Mouse (Mus musculus) stomach, embryonic 16.5 days (tissue): ENCODE data around the gene Zfp341. TPM values are rescaled to one million over a fixed set of nuclear protein-coding genes. Genes with fewer than 3 reads are reported as not detected.
A peak's percentile ranks its signal among the peaks of the same experiment; 100 is the strongest.

Experiments
- ATAC-seq: fragments of 200-750 bp; cut with Nextera tagmentation; 2 replicates; pipeline ENCODE4 v1.8.0; 2017; ENCODE audit warnings: moderate number of reproducible peaks, moderate TSS enrichment; ENCODE audit not compliant: insufficient read depth, low FRiP score
- H3K27ac ChIP-seq: fragments of 300-500 bp; sonication (generic); 2 replicates; pipeline ENCODE4 v1.5.1; 2014; ENCODE audit warnings: low read length
- H3K27me3 ChIP-seq: fragments of 300-500 bp; sonication (generic); 2 replicates; pipeline ENCODE4 v1.6.1; 2014; ENCODE audit warnings: low read length, control low read depth, mixed read lengths; ENCODE audit not compliant: control insufficient read depth, insufficient read depth
- H3K36me3 ChIP-seq: fragments of 300-500 bp; sonication (generic); 2 replicates; pipeline ENCODE4 v1.6.1; 2014; ENCODE audit warnings: low read length; ENCODE audit not compliant: control insufficient read depth, insufficient read depth
- H3K4me1 ChIP-seq: fragments of 300-500 bp; sonication (generic); 2 replicates; pipeline ENCODE4 v1.6.1; 2014; ENCODE audit warnings: low read length, control low read depth, mixed read lengths; ENCODE audit not compliant: control insufficient read depth, insufficient read depth
- H3K4me2 ChIP-seq: fragments of 300-500 bp; sonication (generic); 2 replicates; pipeline ENCODE4 v1.6.1; 2014; ENCODE audit warnings: low read depth, low read length, mixed read lengths
- H3K4me3 ChIP-seq: fragments of 300-500 bp; sonication (generic); replicated peaks from 2 replicates; pipeline ENCODE4 v1.5.1; 2014; ENCODE audit warnings: mild to moderate bottlenecking, low read length
- H3K9ac ChIP-seq: fragments of 300-500 bp; sonication (generic); 2 replicates; pipeline ENCODE4 v1.6.1; 2014; ENCODE audit warnings: low read length
- H3K9me3 ChIP-seq: fragments of 300-500 bp; sonication (generic); replicated peaks from 2 replicates; pipeline ENCODE4 v1.6.1; 2016; ENCODE audit warnings: low read length, control low read depth; ENCODE audit not compliant: control insufficient read depth
- WGBS: fragments of 180-500 bp; shearing (Covaris S2); extraction: QIAGEN DNeasy Blood & Tissue Kit; methylation state at CpG from one replicate; pipeline ENCODE4 v1.1.7; 2014; 5-methylcytosine and 5-hydroxymethylcytosine counted together
- polyA plus RNA-seq: library from polyadenylated mRNA; unstranded; fragments of >200 nt; fragmentation: Nextera tagmentation; extraction: Ambion mirVana; gene quantifications from 2 replicates; pipeline ENCODE4 v1.2.1, GENCODE M21; 2015

Gene Zfp341
- polyA plus RNA-seq, 1 experiment from 2014 or later = 0.59 TPM

DNA sequence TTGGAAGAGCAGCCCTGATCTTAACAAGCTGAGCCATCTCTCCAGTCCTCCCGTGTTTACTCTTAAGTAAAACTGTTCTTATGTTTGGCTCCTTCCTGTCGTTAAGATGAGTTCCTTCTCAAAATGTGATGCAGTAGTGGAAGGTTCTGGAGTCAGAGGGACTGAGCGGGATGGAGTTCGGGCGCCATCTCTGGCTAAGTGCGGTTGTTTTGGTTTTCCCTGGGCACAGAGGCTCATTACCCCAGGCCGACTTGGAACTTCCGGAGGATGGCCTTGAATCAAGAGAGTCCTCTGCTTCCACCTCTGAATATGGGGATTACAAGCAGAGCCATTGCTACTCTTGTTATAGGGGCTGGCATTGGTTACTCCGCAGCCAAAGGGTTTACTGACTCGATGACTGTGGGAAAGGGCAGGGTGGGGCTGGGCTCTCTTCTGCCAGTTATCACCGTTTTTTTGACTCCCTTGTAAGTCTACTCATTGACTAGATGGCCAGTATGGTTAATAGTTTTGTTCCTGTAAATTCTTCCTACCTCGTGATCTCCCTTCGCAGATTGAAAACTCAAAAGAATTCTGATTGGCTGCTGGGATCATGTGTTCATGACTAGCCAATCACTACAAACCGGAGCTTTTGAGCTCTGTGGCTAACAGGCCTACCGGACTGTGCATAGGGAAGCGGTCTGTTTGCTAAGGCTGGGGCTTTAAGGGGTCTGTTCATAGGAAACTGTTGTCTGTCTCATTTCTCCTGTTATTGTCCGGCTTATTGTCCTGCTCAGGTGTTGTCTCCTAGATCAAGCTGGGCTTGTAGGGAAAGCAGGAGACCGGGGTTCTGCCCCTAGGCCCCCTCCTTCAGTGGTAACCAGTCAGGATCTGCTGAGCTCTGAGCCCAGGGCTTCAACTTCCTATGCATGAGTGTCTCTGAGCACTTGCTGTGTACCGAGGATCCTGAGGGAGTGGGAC is 63.8 kb downstream of the Zfp341 start:
- Histone ChIP-seq H3K4me1 (peaks cover 20% of the 10 kb centered on the region), H3K4me3 (peak overlapping the region; percentile 8; the same call in 1 of the 2 replicates), H3K27me3 (no peaks in the 10 kb centered on the region), H3K9me3 (no peaks in the 10 kb centered on the region), H3K27ac (peak overlapping the region; percentile 95), H3K9ac (peak overlapping the region; percentile 41), H3K4me2 (peak overlapping the region; percentile 38), H3K36me3 (no peaks in the 10 kb centered on the region)
- 56% methylated on average over 19 of the region's 19 CpGs for WGBS
- ATAC-seq = peak; percentile 30; the same call in 1 of the 2 replicates

DNA sequence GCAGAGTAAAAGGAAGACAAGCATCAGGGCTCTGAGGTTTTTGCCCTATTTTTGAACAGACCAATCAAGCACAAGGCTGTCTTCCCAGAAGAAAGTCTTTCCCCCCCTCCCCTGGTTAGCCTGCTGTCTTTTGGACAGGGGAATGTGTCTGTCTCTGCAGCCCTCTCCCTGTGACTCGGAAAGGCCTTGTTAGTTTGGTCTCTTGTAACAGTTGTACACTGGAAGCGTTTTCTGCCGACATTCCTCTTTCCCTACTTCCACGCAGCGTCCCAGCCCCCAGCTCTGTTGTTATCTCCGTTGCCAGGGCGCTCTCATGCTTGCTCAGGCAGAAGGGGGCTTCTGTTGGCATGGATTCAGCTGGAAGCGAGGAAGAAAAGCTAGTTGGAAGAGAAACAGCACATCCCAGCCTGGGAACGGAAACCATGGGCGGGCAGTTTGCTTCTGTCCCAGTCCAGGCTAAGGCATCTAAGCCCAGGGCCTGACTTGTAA is 64.6 kb downstream of the Zfp341 start:
- H3K9ac ChIP-seq = peak overlapping the region; percentile 41
- 10% methylated on average over 10 of the region's 10 CpGs for WGBS
- H3K36me3 ChIP-seq = no peaks in the 10 kb centered on the region
- H3K4me1 ChIP-seq = peaks cover 23% of the 10 kb centered on the region
- no peaks in the 10 kb centered on the region for H3K9me3 ChIP-seq
- ATAC-seq = peak; percentile 86
- no peak overlapping the region; the same call in 1 of the 2 replicates for H3K4me3 ChIP-seq
- H3K27me3 ChIP-seq = no peaks in the 10 kb centered on the region
- peak overlapping the region; percentile 95 for H3K27ac ChIP-seq
- peak overlapping the region; percentile 38 for H3K4me2 ChIP-seq

DNA sequence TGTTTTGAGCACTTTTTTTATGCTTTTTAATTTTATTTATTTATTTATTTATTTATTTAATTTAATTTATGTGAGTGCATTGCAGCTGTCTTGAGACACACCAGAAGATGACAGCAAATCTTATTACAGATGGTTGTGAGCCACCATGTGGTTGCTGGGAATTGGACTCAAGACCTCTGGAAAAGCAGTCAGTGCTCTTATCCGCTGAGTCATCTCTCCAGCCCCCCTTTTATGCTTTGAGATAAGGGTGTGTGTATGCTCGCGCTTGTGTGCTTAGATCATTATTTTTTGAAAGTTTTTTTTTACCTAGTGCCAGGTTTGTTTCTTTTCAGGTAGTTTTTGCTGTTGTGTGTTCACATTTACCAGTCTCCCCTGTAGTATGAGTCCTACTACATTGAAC is 65.9 kb downstream of the Zfp341 start:
- no peak for ATAC-seq
- WGBS = 60% methylated on average over 3 of the region's 3 CpGs
- Histone ChIP-seq H3K27me3 (no peaks in the 10 kb centered on the region), H3K4me3 (no peak overlapping the region), H3K9ac (no peak overlapping the region), H3K27ac (no peak overlapping the region), H3K36me3 (no peaks in the 10 kb centered on the region), H3K4me1 (peaks cover 25% of the 10 kb centered on the region), H3K4me2 (no peak overlapping the region), H3K9me3 (no peaks in the 10 kb centered on the region)

DNA sequence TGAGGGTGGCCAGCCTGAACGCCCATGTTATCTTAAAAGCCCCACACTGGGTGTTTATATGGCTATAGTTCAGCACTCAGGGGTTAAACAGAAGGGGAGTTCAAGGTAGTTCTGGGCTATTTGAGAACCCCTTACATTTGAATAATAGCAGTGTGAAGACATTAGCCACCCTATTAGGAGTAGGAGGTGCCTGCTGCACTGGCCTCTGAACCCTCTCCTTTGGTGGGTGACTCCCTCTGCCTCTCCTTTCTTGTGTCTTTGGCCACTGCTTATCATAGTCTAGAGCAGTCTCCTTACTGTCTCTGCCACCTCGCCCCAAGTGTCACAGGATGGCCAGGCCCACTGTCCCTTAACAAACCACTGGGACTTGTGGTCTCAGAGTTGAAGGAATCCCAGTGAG is 67.2 kb downstream of the Zfp341 start:
- peaks cover 33% of the 10 kb centered on the region for H3K4me1 ChIP-seq
- H3K4me3 ChIP-seq = no peak overlapping the region
- no peaks in the 10 kb centered on the region for H3K27me3 ChIP-seq
- H3K36me3 ChIP-seq = no peaks in the 10 kb centered on the region
- H3K4me2 ChIP-seq = no peak overlapping the region
- no peaks in the 10 kb centered on the region for H3K9me3 ChIP-seq
- WGBS = 62% methylated on average over 2 of the region's 2 CpGs
- ATAC-seq = no peak
- no peak overlapping the region; the same call in 1 of the 2 replicates for H3K27ac ChIP-seq
- H3K9ac ChIP-seq = no peak overlapping the region

DNA sequence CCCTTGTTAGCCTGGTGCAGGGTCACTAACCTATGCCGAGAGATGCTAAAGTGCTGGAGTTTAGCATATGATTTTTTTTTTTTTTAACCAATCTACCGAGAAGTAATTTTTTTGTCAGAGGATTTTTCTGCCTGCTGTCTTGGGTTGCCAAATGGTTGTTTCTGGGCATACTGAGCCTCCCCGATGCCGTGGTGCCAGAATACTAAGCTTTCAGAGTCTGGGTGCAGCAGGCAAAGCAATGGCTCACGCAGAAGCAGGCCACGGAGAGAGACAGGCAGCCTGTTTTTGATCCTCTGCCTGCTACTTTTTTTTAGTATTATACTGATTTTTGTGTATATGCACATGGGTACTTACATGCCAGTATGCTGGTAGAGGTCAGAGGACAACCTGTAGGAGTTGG is 67.8 kb downstream of the Zfp341 start:
- WGBS = 86% methylated on average over 6 of the region's 6 CpGs
- no peak for ATAC-seq

DNA sequence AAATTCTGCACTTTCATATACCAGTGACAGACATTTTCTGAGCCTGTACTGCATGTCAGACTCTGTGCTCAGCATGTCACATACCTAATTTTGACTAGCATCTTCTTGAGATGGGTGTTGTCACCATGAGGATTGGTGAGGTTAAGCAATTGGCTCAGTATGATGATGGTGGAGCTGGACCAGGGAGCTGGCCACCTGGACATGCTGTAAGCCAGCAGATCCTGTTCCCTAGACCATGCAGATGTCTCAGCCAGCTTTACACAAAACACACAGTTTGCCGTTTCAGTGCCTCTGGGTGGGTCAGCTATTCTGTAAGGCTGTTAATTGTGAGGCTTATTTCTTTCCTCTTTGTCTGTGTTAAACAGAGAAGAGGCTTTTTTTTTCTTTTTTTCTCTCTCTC is 69.6 kb downstream of the Zfp341 start:
- Histone ChIP-seq H3K4me3 (no peak overlapping the region), H3K36me3 (no peaks in the 10 kb centered on the region), H3K4me1 (peaks cover 21% of the 10 kb centered on the region), H3K27me3 (no peaks in the 10 kb centered on the region), H3K4me2 (no peak overlapping the region), H3K27ac (no peak overlapping the region), H3K9ac (no peak overlapping the region), H3K9me3 (no peaks in the 10 kb centered on the region)
- ATAC-seq = no peak
- WGBS = 29% methylated on average over 1 of the region's 1 CpGs

More for the DNA sequence above, 67.8 kb downstream of the Zfp341 start:
- Histone ChIP-seq H3K36me3 (no peaks in the 10 kb centered on the region), H3K27ac (no peak overlapping the region), H3K4me3 (no peak overlapping the region), H3K4me1 (peaks cover 34% of the 10 kb centered on the region), H3K9me3 (no peaks in the 10 kb centered on the region), H3K27me3 (no peaks in the 10 kb centered on the region), H3K9ac (no peak overlapping the region), H3K4me2 (no peak overlapping the region)

DNA sequence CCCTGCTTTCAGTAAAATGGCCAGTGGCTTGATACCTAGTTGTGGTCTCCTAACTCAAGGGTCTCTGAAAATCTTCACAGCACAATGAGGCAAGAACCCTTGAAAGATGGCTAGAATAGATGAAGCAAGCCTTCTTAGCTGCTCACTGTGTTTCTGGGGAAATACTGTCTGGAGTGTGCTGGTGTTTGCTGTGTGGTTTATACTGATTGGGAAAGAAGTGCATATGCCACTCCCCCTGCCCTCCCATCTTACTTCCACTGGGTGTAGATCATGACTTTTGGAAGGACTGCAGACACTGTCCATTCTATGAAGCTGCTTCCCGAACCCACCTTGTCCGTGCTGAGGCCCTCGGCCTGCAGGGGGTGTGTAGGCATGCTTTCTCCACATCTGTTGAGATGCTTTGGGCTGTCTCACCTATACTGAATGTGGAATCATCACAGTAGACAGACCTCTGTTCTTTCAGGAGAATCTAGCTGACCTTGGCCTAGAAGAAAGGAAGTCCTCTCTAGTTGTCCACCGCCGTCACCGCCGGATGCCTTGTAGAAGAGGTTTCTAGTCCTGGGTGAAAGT is 71.9 kb downstream of the Zfp341 start:
- no peak overlapping the region for H3K27ac ChIP-seq
- H3K4me3 ChIP-seq = no peak overlapping the region
- H3K36me3 ChIP-seq = no peaks in the 10 kb centered on the region
- no peaks in the 10 kb centered on the region for H3K27me3 ChIP-seq
- 96% methylated on average over 7 of the region's 7 CpGs for WGBS
- ATAC-seq = no peak
- peaks cover 14% of the 10 kb centered on the region; the same call in 1 of the 2 replicates for H3K4me1 ChIP-seq
- H3K9ac ChIP-seq = no peak overlapping the region
- H3K9me3 ChIP-seq = no peaks in the 10 kb centered on the region
- H3K4me2 ChIP-seq = no peak overlapping the region

DNA sequence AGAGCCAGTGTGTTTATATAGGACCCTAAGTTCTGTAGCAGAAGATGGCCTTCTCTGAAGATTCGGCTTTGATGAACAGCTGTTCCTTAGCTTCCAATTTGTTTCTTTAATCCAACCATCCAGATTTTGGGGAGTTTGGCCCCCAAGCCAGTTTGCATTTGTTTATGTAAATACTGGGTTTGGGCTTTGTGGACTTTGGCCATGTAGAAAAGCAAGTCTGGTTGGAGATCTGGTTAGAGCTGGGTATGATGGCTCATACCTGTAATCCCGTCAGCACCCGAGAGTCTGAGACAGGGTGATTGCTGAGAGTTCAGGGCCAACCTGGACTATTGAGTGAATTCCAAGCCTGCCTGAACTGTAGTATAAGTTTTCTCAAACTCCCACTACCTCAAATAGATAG is 72.7 kb downstream of the Zfp341 start:
- no peak overlapping the region for H3K4me3 ChIP-seq

DNA sequence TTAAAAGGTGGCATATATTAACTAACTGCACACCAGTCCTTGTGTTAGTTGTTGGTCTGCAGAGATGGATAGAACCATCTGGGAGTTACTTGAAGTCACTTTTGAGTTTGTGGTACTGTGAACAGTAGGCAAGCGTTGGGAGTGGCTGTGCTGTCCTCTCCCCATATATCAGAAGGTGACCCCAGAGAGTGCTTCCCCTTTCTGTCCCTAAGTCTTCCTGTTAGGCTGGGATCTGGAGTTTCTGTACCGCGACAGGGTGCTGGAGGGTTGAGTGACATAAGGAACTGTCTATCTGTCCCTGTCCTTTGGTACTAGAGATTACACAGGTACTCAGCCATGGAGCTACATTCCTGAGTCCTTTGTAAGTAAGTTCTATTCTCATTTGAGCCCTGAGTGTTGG is 73.7 kb downstream of the Zfp341 start:
- no peak overlapping the region for H3K4me3 ChIP-seq
- no peak for ATAC-seq
- H3K36me3 ChIP-seq = peaks cover 2% of the 10 kb centered on the region; the same call in 1 of the 2 replicates
- H3K4me1 ChIP-seq = peaks cover 14% of the 10 kb centered on the region; the same call in 1 of the 2 replicates
- no peak overlapping the region for H3K4me2 ChIP-seq
- WGBS = 80% methylated on average over 3 of the region's 3 CpGs
- H3K9ac ChIP-seq = no peak overlapping the region
- no peak overlapping the region for H3K27ac ChIP-seq
- no peaks in the 10 kb centered on the region for H3K27me3 ChIP-seq
- H3K9me3 ChIP-seq = no peaks in the 10 kb centered on the region

More for the DNA sequence above, 72.7 kb downstream of the Zfp341 start:
- no peak for ATAC-seq
- H3K9me3 ChIP-seq = no peaks in the 10 kb centered on the region
- H3K9ac ChIP-seq = no peak overlapping the region
- no peak overlapping the region for H3K27ac ChIP-seq
- H3K36me3 ChIP-seq = no peaks in the 10 kb centered on the region
- peaks cover 14% of the 10 kb centered on the region; the same call in 1 of the 2 replicates for H3K4me1 ChIP-seq
- no peak overlapping the region for H3K4me2 ChIP-seq
- no peaks in the 10 kb centered on the region for H3K27me3 ChIP-seq
- 67% methylated on average over 3 of the region's 3 CpGs for WGBS
